Mouse (Mus musculus): Measurements from ENCODE around the gene Sox5. TPM values are rescaled to one million over a fixed set of nuclear protein-coding genes. Genes with fewer than 3 reads are reported as not detected.

Sox5 gene
- total and polyA plus RNA-seq, 3 experiments: 0.08 to 0.47 (median 0.46) TPM

GRCm38 (mm10) chr6:143841109-143841638 is 940.6 kb downstream of the Sox5 start:
- Histone ChIP-seq H3K27me3 (replicated peaks) (no peaks in the 10 kb centered on the region), H3K36me3 (replicated peaks in 1 of 2; ENCODE audit: control insufficient read depth in 1 of 2, insufficient read depth in 1 of 2, low read length in 1 of 2) (no peaks in the 10 kb centered on the region), H3K27ac (ENCODE audit: insufficient read depth, low read depth) (no peak overlapping the region), H3K4me1 (ENCODE audit: control insufficient read depth in 1 of 2, insufficient read depth in 2 of 2) (no peaks in the 10 kb centered on the region), H3K9me3 (replicated peaks; ENCODE audit: low read length) (no peaks in the 10 kb centered on the region), H3K9ac (ENCODE audit: insufficient read depth, low read depth) (no peak overlapping the region), H3K4me2 (ENCODE audit: insufficient read depth, low read depth, poor library complexity, severe bottlenecking) (no peak overlapping the region), H3K79me2 (replicated peaks; ENCODE audit: control insufficient read depth, extremely low read depth, insufficient read depth, poor library complexity, severe bottlenecking) (no peaks in the 10 kb centered on the region), H3K4me3 (replicated peaks in 1 of 3; ENCODE audit: low read depth in 2 of 3, low read length in 2 of 3, poor library complexity in 1 of 3) (no peak overlapping the region)
- DNase-seq (ENCODE audit: extremely low read depth): no peak
- dilution Hi-C loops (cut with MboI; ENCODE audit: extremely low pct_ligation_motif_present, extremely low pct_unique_long_range_greater_than_20kb, low sequenced_read_pairs) (no loop called here), in situ Hi-C loops (cut with MboI; ENCODE audit: low pct_ligation_motif_present, low pct_unique_long_range_greater_than_20kb, low sequenced_read_pairs) (no loop called here)
- no peak for TF ChIP-seq MXI1 (IDR thresholded peaks at IDR 0.05; ENCODE audit: low read depth, low read length)
- TF ChIP-seq ZNF384 (IDR thresholded peaks at IDR 0.05; ENCODE audit: low read depth, low read length): no peak
- no peak for TF ChIP-seq EP300 (IDR thresholded peaks at IDR 0.05; ENCODE audit: low read length)
- TF ChIP-seq POLR2A (IDR thresholded peaks at IDR 0.05; ENCODE audit: low read depth, low read length): no peak
- TF ChIP-seq JUND (conservative IDR thresholded peaks at IDR 0.05; ENCODE audit: low read depth, low read length): no peak
- no peak for TF ChIP-seq GABPA (IDR thresholded peaks at IDR 0.05; ENCODE audit: insufficient replicate concordance, low read depth, low read length)
- no peak for TF ChIP-seq ZMIZ1 (IDR thresholded peaks at IDR 0.05; ENCODE audit: low read depth, low read length)
- TF ChIP-seq MAFK (IDR thresholded peaks at IDR 0.05; ENCODE audit: insufficient replicate concordance, low read length): no peak
- TF ChIP-seq JUN (IDR thresholded peaks at IDR 0.05; ENCODE audit: insufficient read depth, low read depth, low read length): no peak
- no peak for TF ChIP-seq MAX (IDR thresholded peaks at IDR 0.05; ENCODE audit: low read length)
- no peak for TF ChIP-seq USF1 (IDR thresholded peaks at IDR 0.05; ENCODE audit: low read depth, low read length)
- no peak for TF ChIP-seq CTCF (conservative IDR thresholded peaks at IDR 0.05 in 1 of 2, IDR thresholded peaks at IDR 0.05 in 1 of 2; ENCODE audit: low read depth in 2 of 2, low read length in 2 of 2)
- TF ChIP-seq RCOR1 (conservative IDR thresholded peaks at IDR 0.05; ENCODE audit: low read depth, low read length): no peak
- no peak for TF ChIP-seq RAD21 (IDR thresholded peaks at IDR 0.05; ENCODE audit: low read depth, low read length)
- TF ChIP-seq TCF12 (IDR thresholded peaks at IDR 0.05; ENCODE audit: low read depth, low read length): no peak
- TF ChIP-seq POLR2AphosphoS2 (IDR thresholded peaks at IDR 0.05; ENCODE audit: low read depth, low read length): no peak

DNA sequence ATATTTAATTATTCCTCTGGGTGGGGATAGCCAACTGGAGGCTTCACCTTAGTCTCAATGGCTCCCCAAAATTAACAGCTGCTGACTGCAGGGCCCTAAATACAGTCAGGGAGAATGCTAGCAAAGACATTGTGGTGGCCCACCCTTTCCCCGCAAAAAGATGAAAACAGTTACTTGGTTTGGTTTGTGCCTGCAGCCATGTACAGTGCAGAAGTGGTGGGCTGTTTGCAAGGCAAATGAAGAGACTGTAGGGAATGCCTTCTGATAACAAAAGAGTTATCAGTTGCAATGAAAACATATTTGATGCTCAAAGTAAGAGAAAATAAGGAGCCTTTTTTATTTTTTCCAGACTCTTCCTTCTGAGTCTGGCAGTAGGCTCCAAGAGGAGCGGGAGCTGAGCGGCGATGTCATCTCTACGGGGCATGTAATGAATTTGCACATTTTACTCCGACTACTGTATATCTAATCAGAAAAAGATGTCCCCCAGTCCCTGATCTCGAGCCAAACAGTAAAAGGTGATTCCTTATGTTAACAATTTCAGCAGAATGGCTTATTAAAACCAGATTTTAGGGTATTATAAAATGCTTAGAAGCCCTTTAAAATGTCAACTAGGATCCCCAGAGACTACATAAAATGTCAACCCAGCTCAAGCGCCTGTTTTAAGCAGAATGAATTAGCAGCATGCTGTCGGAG is 943.2 kb downstream of the Sox5 start:
- Histone ChIP-seq H3K79me2 (replicated peaks; ENCODE audit: control insufficient read depth, extremely low read depth, insufficient read depth, poor library complexity, severe bottlenecking) (no peaks in the 10 kb centered on the region), H3K4me3 (replicated peaks in 1 of 3; ENCODE audit: low read depth in 2 of 3, low read length in 2 of 3, poor library complexity in 1 of 3) (no peak overlapping the region), H3K9me3 (replicated peaks; ENCODE audit: low read length) (no peaks in the 10 kb centered on the region), H3K36me3 (replicated peaks in 1 of 2; ENCODE audit: control insufficient read depth in 1 of 2, insufficient read depth in 1 of 2, low read length in 1 of 2) (no peaks in the 10 kb centered on the region), H3K27me3 (replicated peaks) (no peaks in the 10 kb centered on the region), H3K4me1 (ENCODE audit: control insufficient read depth in 1 of 2, insufficient read depth in 2 of 2) (no peaks in the 10 kb centered on the region), H3K4me2 (ENCODE audit: insufficient read depth, low read depth, poor library complexity, severe bottlenecking) (no peak overlapping the region), H3K9ac (ENCODE audit: insufficient read depth, low read depth) (no peak overlapping the region), H3K27ac (ENCODE audit: insufficient read depth, low read depth) (no peak overlapping the region)
- dilution Hi-C loops (cut with MboI; ENCODE audit: extremely low pct_ligation_motif_present, extremely low pct_unique_long_range_greater_than_20kb, low sequenced_read_pairs) (no loop called here), in situ Hi-C loops (cut with MboI; ENCODE audit: low pct_ligation_motif_present, low pct_unique_long_range_greater_than_20kb, low sequenced_read_pairs) (no loop called here)
- no peak for TF ChIP-seq USF2 (conservative IDR thresholded peaks at IDR 0.05; ENCODE audit: low read depth, low read length)
- TF ChIP-seq CTCF (conservative IDR thresholded peaks at IDR 0.05 in 1 of 2, IDR thresholded peaks at IDR 0.05 in 1 of 2; ENCODE audit: low read depth in 2 of 2, low read length in 2 of 2): no peak
- no peak for DNase-seq (ENCODE audit: extremely low read depth)

Measured in CH12.LX (cell line).